Mouse (Mus musculus) erythroblast, embryonic 14.5 days (primary cell): ENCODE measurements at regions not wholly inside any gene's neighbourhood (a gene's known extent, or its start where the extent isn't known, plus 50 kb on each side); places are given as distances from the start of the nearest gene placed in this dataset.

Experiments used
- H3K27me3 ChIP-seq: 2 replicates; pipeline ENCODE4 v1.6.1; 2012; ENCODE audit warnings: inconsistent platforms; ENCODE audit not compliant: control insufficient read depth
- H3K36me3 ChIP-seq: 2 replicates; pipeline ENCODE4 v1.6.1; 2012; ENCODE audit warnings: mild to moderate bottlenecking, inconsistent platforms; ENCODE audit not compliant: control insufficient read depth
- H3K4me1 ChIP-seq: 2 replicates; pipeline ENCODE4 v1.6.1; 2012; ENCODE audit warnings: inconsistent platforms; ENCODE audit not compliant: control insufficient read depth
- H3K4me3 ChIP-seq: replicated peaks from 2 replicates; pipeline ENCODE3; 2012; ENCODE audit warnings: moderate library complexity, mild to moderate bottlenecking, inconsistent platforms
- H3K9me3 ChIP-seq: 2 replicates; pipeline ENCODE4 v1.6.1; 2012; ENCODE audit warnings: low read length, inconsistent platforms, mixed read lengths; ENCODE audit not compliant: control insufficient read depth
- GATA1 ChIP-seq: IDR thresholded peaks from 2 replicates; pipeline ENCODE4 v1.6.1; 2012; ENCODE audit warnings: low read length, inconsistent platforms, mixed read lengths
- TAL1 ChIP-seq: IDR thresholded peaks from 3 replicates; pipeline ENCODE4 v1.6.1; 2012; ENCODE audit warnings: low read length, inconsistent platforms, mixed read lengths

DNA sequence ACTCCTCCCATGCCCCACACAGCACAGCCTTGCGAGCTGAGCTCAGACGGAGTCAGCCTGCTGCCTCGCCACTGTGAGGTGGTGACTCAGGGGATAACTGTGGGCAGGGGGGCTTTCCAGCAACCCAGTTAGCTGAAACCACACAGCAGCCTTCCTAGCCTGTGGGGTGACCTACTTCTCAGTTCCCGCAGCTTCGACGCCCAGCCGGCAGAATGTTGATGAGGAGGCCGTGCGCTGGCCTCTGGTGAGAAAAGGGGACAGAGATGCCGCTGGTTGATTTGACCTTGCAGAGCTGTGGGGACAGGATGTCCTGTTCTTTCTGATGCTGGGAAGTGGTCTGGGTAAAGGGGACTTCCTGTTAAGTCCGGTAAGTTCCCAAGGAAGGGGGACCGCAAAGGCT lies 143.2 kb upstream of the Id2 start:
- no peaks in the 10 kb centered on the region for H3K36me3 ChIP-seq
- H3K9me3 ChIP-seq, result no peaks in the 10 kb centered on the region
- H3K4me1 ChIP-seq, result no peaks in the 10 kb centered on the region
- no peaks in the 10 kb centered on the region for H3K27me3 ChIP-seq
- H3K4me3 ChIP-seq, result no peak overlapping the region
- no peak for TF ChIP-seq TAL1
- TF ChIP-seq GATA1, result no peak

DNA sequence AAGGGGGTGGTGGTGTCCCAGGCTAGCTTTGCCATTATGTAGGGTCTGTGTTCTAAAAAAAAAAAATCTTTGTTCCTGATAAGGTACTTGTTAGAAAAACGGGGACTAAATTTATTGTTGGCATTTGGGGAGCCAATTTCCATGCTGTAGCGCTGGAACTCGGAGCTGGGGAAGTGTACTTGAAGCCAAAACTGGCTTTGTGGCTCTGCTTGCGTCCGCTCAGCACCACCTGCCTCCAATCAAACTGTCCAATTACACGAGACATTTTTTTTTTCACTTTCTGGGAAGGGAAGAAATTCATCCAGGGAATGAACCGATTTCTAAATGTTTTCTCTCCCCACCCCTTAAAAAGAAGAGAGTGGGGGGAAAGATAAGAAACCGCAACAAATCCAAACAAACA lies 138.1 kb upstream of the Id2 start:
- Histone ChIP-seq H3K36me3 (no peaks in the 10 kb centered on the region), H3K27me3 (no peaks in the 10 kb centered on the region), H3K4me3 (no peak overlapping the region), H3K4me1 (no peaks in the 10 kb centered on the region), H3K9me3 (no peaks in the 10 kb centered on the region)
- TF ChIP-seq GATA1, result no peak
- TF ChIP-seq TAL1, result no peak

DNA sequence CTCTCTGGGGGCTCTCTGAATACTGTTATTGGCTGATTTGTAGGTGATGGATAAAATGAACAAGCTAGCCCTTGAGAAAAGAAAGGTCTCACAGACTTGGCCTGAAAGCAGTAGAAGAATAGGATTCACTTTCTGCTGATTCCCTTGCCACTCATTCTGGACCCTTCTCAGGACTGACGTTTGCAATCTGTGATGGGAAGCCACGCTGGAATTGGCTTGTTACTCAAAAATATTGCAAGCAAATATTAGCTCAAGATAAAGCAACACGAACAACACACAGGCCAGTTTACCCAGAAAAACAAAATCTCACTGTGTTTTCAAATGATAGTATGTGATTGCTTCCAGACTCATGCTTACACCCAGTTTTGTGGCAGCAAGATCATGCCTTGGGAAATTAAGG lies 137.7 kb upstream of the Id2 start:
- Histone ChIP-seq H3K27me3 (no peaks in the 10 kb centered on the region), H3K9me3 (no peaks in the 10 kb centered on the region), H3K4me3 (no peak overlapping the region), H3K4me1 (no peaks in the 10 kb centered on the region), H3K36me3 (no peaks in the 10 kb centered on the region)
- no peak for TF ChIP-seq GATA1

DNA sequence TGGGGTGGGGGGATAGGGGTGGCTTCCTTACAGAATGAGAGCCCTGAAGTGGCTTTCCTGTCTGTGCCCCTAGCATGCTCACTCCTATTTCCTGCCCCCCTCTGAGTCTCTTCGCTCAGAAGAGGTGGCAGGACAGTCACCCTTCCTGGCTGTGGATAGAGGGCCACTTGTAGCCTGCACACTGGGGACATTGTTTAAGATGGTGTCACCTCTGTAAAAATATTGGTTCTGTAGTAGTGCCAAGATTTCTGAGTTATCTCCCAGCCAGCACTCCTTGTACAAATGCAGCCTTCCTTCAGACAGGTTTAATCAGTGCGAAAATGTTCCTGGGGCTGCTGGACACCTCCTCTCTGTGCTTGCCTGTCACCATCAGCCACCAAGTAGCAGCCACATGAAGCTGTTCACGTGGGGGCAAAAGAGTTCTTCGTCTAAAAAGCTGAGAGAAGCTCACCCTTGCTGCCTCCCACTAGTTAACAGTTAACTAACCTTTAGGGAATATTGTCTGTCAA lies 136.1 kb upstream of the Id2 start:
- Histone ChIP-seq H3K4me1 (no peaks in the 10 kb centered on the region), H3K27me3 (no peaks in the 10 kb centered on the region), H3K36me3 (no peaks in the 10 kb centered on the region), H3K4me3 (no peak overlapping the region), H3K9me3 (no peaks in the 10 kb centered on the region)
- no peak for TF ChIP-seq TAL1
- no peak for TF ChIP-seq GATA1

DNA sequence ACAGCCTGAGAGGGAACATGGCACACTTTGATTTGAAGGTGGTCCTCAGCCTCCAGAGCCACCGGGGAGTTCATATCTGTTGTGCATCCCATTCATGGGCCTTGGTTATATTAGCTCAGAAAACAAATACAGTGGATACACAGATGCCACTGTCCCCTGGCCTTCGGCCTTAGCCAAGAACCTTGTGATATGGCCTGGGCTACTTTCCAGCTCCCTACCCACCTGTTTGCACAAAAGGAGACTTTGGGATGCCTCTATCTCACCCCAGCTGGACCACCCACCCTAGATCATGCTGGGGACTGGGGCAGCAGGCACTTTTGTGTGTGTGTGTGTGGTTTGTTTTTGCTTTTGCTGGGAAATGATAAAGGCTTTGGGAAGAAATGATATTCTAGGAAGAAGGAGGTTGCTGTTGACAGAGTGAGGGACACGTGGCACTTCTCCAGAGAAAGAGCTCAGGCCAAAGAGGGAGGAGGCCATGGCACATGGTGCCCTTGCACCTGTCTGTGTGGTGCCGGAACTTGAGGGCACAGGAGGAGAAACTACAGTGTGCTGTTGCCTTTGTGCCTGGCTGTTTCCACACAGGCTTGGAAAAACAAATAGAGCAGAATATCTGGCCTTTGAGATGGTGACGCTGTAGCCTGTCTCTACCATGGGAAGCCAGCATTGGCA lies 135.6 kb upstream of the Id2 start:
- Histone ChIP-seq H3K27me3 (no peaks in the 10 kb centered on the region), H3K4me3 (no peak overlapping the region), H3K36me3 (no peaks in the 10 kb centered on the region), H3K4me1 (no peaks in the 10 kb centered on the region), H3K9me3 (no peaks in the 10 kb centered on the region)
- TF ChIP-seq GATA1 (no peak), TAL1 (no peak)

- Histone ChIP-seq H3K36me3 (no peaks in the 10 kb centered on the region), H3K9me3 (no peaks in the 10 kb centered on the region), H3K4me3 (no peak overlapping the region), H3K4me1 (no peaks in the 10 kb centered on the region), H3K27me3 (no peaks in the 10 kb centered on the region)
- TF ChIP-seq GATA1 (no peak), TAL1 (no peak)
These were observed 131.8 kb upstream of the Id2 start for GRCm38 (mm10) chr12:25228708-25229107.

GRCm38 (mm10) chr12:25227736-25228135 lies 130.8 kb upstream of the Id2 start:
- Histone ChIP-seq H3K9me3 (no peaks in the 10 kb centered on the region), H3K4me1 (no peaks in the 10 kb centered on the region), H3K4me3 (no peak overlapping the region), H3K27me3 (no peaks in the 10 kb centered on the region), H3K36me3 (no peaks in the 10 kb centered on the region)
- TF ChIP-seq TAL1 (no peak), GATA1 (no peak)

GRCm38 (mm10) chr12:25224644-25225043 lies 127.7 kb upstream of the Id2 start:
- no peak overlapping the region for H3K4me3 ChIP-seq
- no peaks in the 10 kb centered on the region for H3K4me1 ChIP-seq
- no peak for TF ChIP-seq TAL1
- no peak for TF ChIP-seq GATA1
- no peaks in the 10 kb centered on the region for H3K36me3 ChIP-seq
- no peaks in the 10 kb centered on the region for H3K27me3 ChIP-seq
- H3K9me3 ChIP-seq, result no peaks in the 10 kb centered on the region

DNA sequence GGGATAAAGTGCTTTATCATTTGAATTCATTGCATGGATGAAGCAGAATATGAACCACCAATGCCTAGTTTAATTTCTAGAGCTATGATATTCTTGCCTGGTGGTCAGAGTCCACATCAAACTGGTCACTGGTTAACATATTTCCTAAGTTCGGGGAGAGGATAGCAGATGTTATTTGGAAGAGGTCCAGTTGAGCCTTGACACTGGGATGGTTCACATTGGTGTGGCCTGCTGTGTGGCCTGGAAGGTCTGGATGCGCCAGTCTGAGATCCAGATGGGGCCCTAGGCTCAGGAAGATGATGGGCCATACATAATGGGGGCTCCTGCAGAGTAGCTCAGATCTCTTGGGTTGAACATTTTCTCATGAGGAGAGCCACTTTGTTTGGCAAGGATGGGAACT lies 127.3 kb upstream of the Id2 start:
- Histone ChIP-seq H3K36me3 (no peaks in the 10 kb centered on the region), H3K4me1 (no peaks in the 10 kb centered on the region)

GRCm38 (mm10) chr12:25223539-25223938 lies 126.6 kb upstream of the Id2 start:
- Histone ChIP-seq H3K36me3 (no peaks in the 10 kb centered on the region), H3K9me3 (no peaks in the 10 kb centered on the region), H3K4me3 (no peak overlapping the region), H3K27me3 (no peaks in the 10 kb centered on the region), H3K4me1 (no peaks in the 10 kb centered on the region)
- TF ChIP-seq TAL1 (no peak), GATA1 (no peak)

More for the DNA sequence above, 127.3 kb upstream of the Id2 start:
- H3K27me3 ChIP-seq, result no peaks in the 10 kb centered on the region
- H3K9me3 ChIP-seq, result no peaks in the 10 kb centered on the region
- no peak overlapping the region for H3K4me3 ChIP-seq
- no peak for TF ChIP-seq TAL1
- TF ChIP-seq GATA1, result no peak
